Comparison of ENCODE assay signal across 15 mouse cellular contexts in genomic region chr4:127039871-127040483, GRCm38 (mm10). TPM values are rescaled to one million over a fixed set of nuclear protein-coding genes. Genes with fewer than 3 reads are reported as not detected.
A peak's percentile ranks its signal among the peaks of the same experiment; 100 is the strongest.
DNase-seq lines count a peak whose midpoint lies in the region; ATAC-seq lines count a peak whose summit lies in the region.
"Had no signal": no experiment of that assay in that cellular context is flagged by ENCODE, and none has a peak within 500 bp of the region (broad histone marks: within the 10 kb centered on the region; RNA-seq: fewer than 3 reads in every experiment).

No protein-coding gene starts in this region.

- DNase-seq in kidney, postnatal 14 days: no peak
- no peak for DNase-seq in midbrain, embryonic 11.5 days (ENCODE audit: low spot score, missing footprints)
- DNase-seq in midbrain, embryonic 14.5 days: no peak
- peak; percentile 18 for DNase-seq in naive thymus-derived CD4-positive, alpha-beta T cell, adult 2 months (ENCODE audit: low read depth)
- DNase-seq in spleen, postnatal 10 days (ENCODE audit: low spot score in 2 of 2): no peak
- no peak for DNase-seq in gastrocnemius, adult 18-20 months (ENCODE audit: low spot score)
- DNase-seq: adrenal gland, postnatal 14 days; cerebellum, postnatal 25 days; left cerebral cortex, postnatal 4 days; lung, embryonic 14.5 days; right cerebral cortex, postnatal 4 days; thymus, adult 18-20 months had no signal

- H3K27ac ChIP-seq in kidney, embryonic 14.5 days (ENCODE audit: low read depth, low read length): no peak overlapping the region
- H3K27ac ChIP-seq in midbrain, embryonic 11.5 days (ENCODE audit: low read depth, low read length): no peak overlapping the region
- no peak overlapping the region for H3K27ac ChIP-seq in midbrain, embryonic 14.5 days (replicated peaks; ENCODE audit: low read depth, low read length)
- no peak overlapping the region for H3K27ac ChIP-seq in intestine, embryonic 16.5 days (ENCODE audit: low read length)

- H3K4me1 ChIP-seq in kidney, embryonic 14.5 days (ENCODE audit: control insufficient read depth, insufficient read depth, low read length): no peaks in the 10 kb centered on the region
- no peaks in the 10 kb centered on the region for H3K4me1 ChIP-seq in midbrain, embryonic 11.5 days (ENCODE audit: control insufficient read depth, insufficient read depth, low read length)
- no peaks in the 10 kb centered on the region for H3K4me1 ChIP-seq in midbrain, embryonic 14.5 days (ENCODE audit: control insufficient read depth, insufficient read depth, low read length)
- H3K4me1 ChIP-seq in intestine, embryonic 16.5 days (ENCODE audit: control insufficient read depth, insufficient read depth, low read length): no peaks in the 10 kb centered on the region

- H3K4me2 ChIP-seq in kidney, embryonic 14.5 days (replicated peaks; ENCODE audit: low read depth, low read length): no peak overlapping the region
- no peak overlapping the region for H3K4me2 ChIP-seq in midbrain, embryonic 11.5 days
- no peak overlapping the region for H3K4me2 ChIP-seq in midbrain, embryonic 14.5 days (ENCODE audit: low read length)
- H3K4me2 ChIP-seq in intestine, embryonic 16.5 days (ENCODE audit: low read depth, low read length): no peak overlapping the region
- H3K4me2 ChIP-seq: lung, embryonic 14.5 days had no signal

- no peaks in the 10 kb centered on the region for H3K9me3 ChIP-seq in kidney, embryonic 14.5 days (ENCODE audit: control insufficient read depth, low read length)
- H3K9me3 ChIP-seq in midbrain, embryonic 11.5 days (ENCODE audit: control insufficient read depth, low read length): no peaks in the 10 kb centered on the region
- H3K9me3 ChIP-seq in midbrain, embryonic 14.5 days (ENCODE audit: control insufficient read depth, low read length): no peaks in the 10 kb centered on the region
- no peaks in the 10 kb centered on the region for H3K9me3 ChIP-seq in intestine, embryonic 16.5 days (ENCODE audit: control insufficient read depth, low read length)

- no peak overlapping the region for H3K4me3 ChIP-seq in kidney, embryonic 14.5 days (ENCODE audit: low read length)
- H3K4me3 ChIP-seq in midbrain, embryonic 11.5 days (ENCODE audit: low read depth, low read length): no peak overlapping the region
- no peak overlapping the region for H3K4me3 ChIP-seq in midbrain, embryonic 14.5 days (replicated peaks; ENCODE audit: low read depth, low read length)
- no peak overlapping the region for H3K4me3 ChIP-seq in intestine, embryonic 16.5 days (ENCODE audit: low read length)

- H3K27me3 ChIP-seq in kidney, embryonic 14.5 days (ENCODE audit: control insufficient read depth, insufficient read depth, low read length): no peaks in the 10 kb centered on the region
- H3K27me3 ChIP-seq in midbrain, embryonic 11.5 days (ENCODE audit: control insufficient read depth, insufficient read depth, low read length): no peaks in the 10 kb centered on the region
- no peaks in the 10 kb centered on the region for H3K27me3 ChIP-seq in midbrain, embryonic 14.5 days (ENCODE audit: control insufficient read depth, insufficient read depth, low read length)
- no peaks in the 10 kb centered on the region for H3K27me3 ChIP-seq in intestine, embryonic 16.5 days (replicated peaks; ENCODE audit: control insufficient read depth, insufficient read depth, low read length)

- H3K9ac ChIP-seq in kidney, embryonic 14.5 days (ENCODE audit: low read depth, low read length): no peak overlapping the region
- no peak overlapping the region for H3K9ac ChIP-seq in midbrain, embryonic 11.5 days (ENCODE audit: low read length)
- no peak overlapping the region for H3K9ac ChIP-seq in midbrain, embryonic 14.5 days (replicated peaks; ENCODE audit: low read length)
- H3K9ac ChIP-seq in intestine, embryonic 16.5 days (ENCODE audit: low read depth, low read length): no peak overlapping the region
- H3K9ac ChIP-seq: lung, embryonic 14.5 days had no signal

- peaks cover 68% of the 10 kb centered on the region for H3K36me3 ChIP-seq in kidney, embryonic 14.5 days (ENCODE audit: control insufficient read depth, insufficient read depth, low read length)
- H3K36me3 ChIP-seq in midbrain, embryonic 11.5 days (ENCODE audit: control insufficient read depth, insufficient read depth, low read length): peaks cover 17% of the 10 kb centered on the region; the same call in 1 of the 2 replicates
- H3K36me3 ChIP-seq in midbrain, embryonic 14.5 days (ENCODE audit: control insufficient read depth, insufficient read depth, low read length): peaks cover 74% of the 10 kb centered on the region
- H3K36me3 ChIP-seq in intestine, embryonic 16.5 days (ENCODE audit: control insufficient read depth, insufficient read depth, low read length): peaks cover 19% of the 10 kb centered on the region

- WGBS in kidney, embryonic 14.5 days: 74% methylated on average over 3 of the region's 3 CpGs
- WGBS in midbrain, embryonic 11.5 days: 83% methylated on average over 3 of the region's 3 CpGs
- WGBS in midbrain, embryonic 14.5 days: 85% methylated on average over 3 of the region's 3 CpGs
- WGBS in intestine, embryonic 16.5 days: 72% methylated on average over 3 of the region's 3 CpGs

- peak; percentile 38; the same call in 1 of the 2 replicates for ATAC-seq in kidney, embryonic 14.5 days (ENCODE audit: low FRiP score, low TSS enrichment)
- ATAC-seq in midbrain, embryonic 11.5 days (ENCODE audit: low FRiP score): peak; percentile 43; the same call in 1 of the 2 replicates
- ATAC-seq in midbrain, embryonic 14.5 days (ENCODE audit: low FRiP score, low TSS enrichment): no peak; the same call in 1 of the 2 replicates
- peak; percentile 17; the same call in 1 of the 2 replicates for ATAC-seq in intestine, embryonic 16.5 days
- ATAC-seq: inflammation-experienced regulatory T-cells, adult 6 months had no signal

RNA-seq across cellular contexts. Expression of gene Sfpq, which starts 18.9 kb away (rescaled TPM):
- 152 and 179 TPM in 2 replicates for polyA plus RNA-seq in kidney, embryonic 14.5 days (2014; fragmentation: Nextera tagmentation; extraction: Ambion mirVana)
- 160 and 165 TPM in 2 replicates for polyA plus RNA-seq in midbrain, embryonic 11.5 days (2014; fragmentation: Nextera tagmentation; extraction: Ambion mirVana)
- polyA plus RNA-seq in midbrain, embryonic 14.5 days (2014; fragmentation: Nextera tagmentation; extraction: Ambion mirVana): 119 and 131 TPM in 2 replicates
- polyA plus RNA-seq in intestine, embryonic 16.5 days (2015; fragmentation: Nextera tagmentation; extraction: Ambion mirVana): 39.7 and 42.1 TPM in 2 replicates
- 10 to 100 TPM; 54.9 to 65.1 TPM for total RNA-seq in gastrocnemius, adult 18-20 months (2021)

RNA-seq across cellular contexts. Expression of gene Zmym1, which starts 21.0 kb away (rescaled TPM):
- 15.6 and 26.5 TPM in 2 replicates for polyA plus RNA-seq in kidney, embryonic 14.5 days (2014; fragmentation: Nextera tagmentation; extraction: Ambion mirVana)
- 33.0 and 34.9 TPM in 2 replicates for polyA plus RNA-seq in midbrain, embryonic 11.5 days (2014; fragmentation: Nextera tagmentation; extraction: Ambion mirVana)
- 20.1 and 38.2 TPM in 2 replicates for polyA plus RNA-seq in midbrain, embryonic 14.5 days (2014; fragmentation: Nextera tagmentation; extraction: Ambion mirVana)
- polyA plus RNA-seq in intestine, embryonic 16.5 days (2015; fragmentation: Nextera tagmentation; extraction: Ambion mirVana): 9.5 and 10.8 TPM in 2 replicates
- 1 to 10 TPM; 4.2 to 5.3 TPM for total RNA-seq in gastrocnemius, adult 18-20 months (2021)

RNA-seq across cellular contexts. Expression of gene Zmym6, which starts 37.2 kb away (rescaled TPM):
- 14.4 and 20.4 TPM in 2 replicates for polyA plus RNA-seq in kidney, embryonic 14.5 days (2014; fragmentation: Nextera tagmentation; extraction: Ambion mirVana)
- polyA plus RNA-seq in midbrain, embryonic 11.5 days (2014; fragmentation: Nextera tagmentation; extraction: Ambion mirVana): 26.7 and 30.8 TPM in 2 replicates
- polyA plus RNA-seq in midbrain, embryonic 14.5 days (2014; fragmentation: Nextera tagmentation; extraction: Ambion mirVana): 33.4 and 42.8 TPM in 2 replicates
- 14.7 and 16.4 TPM in 2 replicates for polyA plus RNA-seq in intestine, embryonic 16.5 days (2015; fragmentation: Nextera tagmentation; extraction: Ambion mirVana)
- total RNA-seq in gastrocnemius, adult 18-20 months (2021): 1 to 10 TPM; 3.6 to 4.6 TPM
